Mouse (Mus musculus): ENCODE measurements at regions not wholly inside any gene's neighbourhood (a gene's known extent, or its start where the extent isn't known, plus 50 kb on each side); places are given as distances from the start of the nearest gene placed in this dataset.

GRCm38 (mm10) chr13:69417855-69418478 is 115.6 kb upstream of the Nsun2 start:
- H3K4me3 ChIP-seq (ENCODE audit: insufficient read depth, low read length): no peak overlapping the region
- H3K27ac ChIP-seq (ENCODE audit: insufficient read depth, low read length): no peak overlapping the region
- TF ChIP-seq POLR2A (IDR thresholded peaks at IDR 0.05; ENCODE audit: extremely low read depth, insufficient read depth, low read length) (no peak), CTCF (IDR thresholded peaks at IDR 0.05; ENCODE audit: extremely low read depth, insufficient read depth, low read length) (no peak)
- peaks cover 4% of the 10 kb centered on the region; the same call in 1 of the 2 replicates for H3K4me1 ChIP-seq (ENCODE audit: control insufficient read depth, insufficient read depth, low read length)

- TF ChIP-seq CTCF (IDR thresholded peaks at IDR 0.05; ENCODE audit: extremely low read depth, insufficient read depth, low read length): no peak
- TF ChIP-seq POLR2A (IDR thresholded peaks at IDR 0.05; ENCODE audit: extremely low read depth, insufficient read depth, low read length): no peak
- Histone ChIP-seq H3K4me1 (ENCODE audit: control insufficient read depth, insufficient read depth, low read length) (0 out of 2 replicates have a peak, but pooled peaks cover 2% of the 10 kb centered on the region), H3K4me3 (ENCODE audit: insufficient read depth, low read length) (no peak overlapping the region), H3K27ac (ENCODE audit: insufficient read depth, low read length) (no peak overlapping the region)
Observed at GRCm38 (mm10) chr13:69420166-69420565, 113.4 kb upstream of the Nsun2 start.

GRCm38 (mm10) chr13:69421966-69422365 is 111.6 kb upstream of the Nsun2 start:
- H3K27ac ChIP-seq (ENCODE audit: insufficient read depth, low read length): no peak overlapping the region
- H3K4me1 ChIP-seq (ENCODE audit: control insufficient read depth, insufficient read depth, low read length): no peaks in the 10 kb centered on the region
- no peak for TF ChIP-seq CTCF (IDR thresholded peaks at IDR 0.05; ENCODE audit: extremely low read depth, insufficient read depth, low read length)
- no peak for TF ChIP-seq POLR2A (IDR thresholded peaks at IDR 0.05; ENCODE audit: extremely low read depth, insufficient read depth, low read length)
- H3K4me3 ChIP-seq (ENCODE audit: insufficient read depth, low read length): no peak overlapping the region

- no peak for TF ChIP-seq CTCF (IDR thresholded peaks at IDR 0.05; ENCODE audit: extremely low read depth, insufficient read depth, low read length)
- TF ChIP-seq POLR2A (IDR thresholded peaks at IDR 0.05; ENCODE audit: extremely low read depth, insufficient read depth, low read length): no peak
- Histone ChIP-seq H3K4me1 (ENCODE audit: control insufficient read depth, insufficient read depth, low read length) (no peaks in the 10 kb centered on the region), H3K4me3 (ENCODE audit: insufficient read depth, low read length) (no peak overlapping the region), H3K27ac (ENCODE audit: insufficient read depth, low read length) (no peak overlapping the region)
Observed at GRCm38 (mm10) chr13:69426117-69426516, 107.4 kb upstream of the Nsun2 start.

GRCm38 (mm10) chr13:69429596-69429995 is 104.0 kb upstream of the Nsun2 start:
- Histone ChIP-seq H3K27ac (ENCODE audit: insufficient read depth, low read length) (no peak overlapping the region), H3K4me3 (ENCODE audit: insufficient read depth, low read length) (no peak overlapping the region), H3K4me1 (ENCODE audit: control insufficient read depth, insufficient read depth, low read length) (no peaks in the 10 kb centered on the region)
- TF ChIP-seq CTCF (IDR thresholded peaks at IDR 0.05; ENCODE audit: extremely low read depth, insufficient read depth, low read length): no peak
- TF ChIP-seq POLR2A (IDR thresholded peaks at IDR 0.05; ENCODE audit: extremely low read depth, insufficient read depth, low read length): no peak

- H3K4me3 ChIP-seq (ENCODE audit: insufficient read depth, low read length): no peak overlapping the region
- TF ChIP-seq CTCF (IDR thresholded peaks at IDR 0.05; ENCODE audit: extremely low read depth, insufficient read depth, low read length) (no peak), POLR2A (IDR thresholded peaks at IDR 0.05; ENCODE audit: extremely low read depth, insufficient read depth, low read length) (no peak)
- H3K27ac ChIP-seq (ENCODE audit: insufficient read depth, low read length): no peak overlapping the region
- no peaks in the 10 kb centered on the region for H3K4me1 ChIP-seq (ENCODE audit: control insufficient read depth, insufficient read depth, low read length)
Observed at GRCm38 (mm10) chr13:69433461-69434323, 99.9 kb upstream of the Nsun2 start.

- H3K4me3 ChIP-seq (ENCODE audit: insufficient read depth, low read length): no peak overlapping the region
- no peak overlapping the region for H3K27ac ChIP-seq (ENCODE audit: insufficient read depth, low read length)
- TF ChIP-seq POLR2A (IDR thresholded peaks at IDR 0.05; ENCODE audit: extremely low read depth, insufficient read depth, low read length) (no peak), CTCF (IDR thresholded peaks at IDR 0.05; ENCODE audit: extremely low read depth, insufficient read depth, low read length) (no peak)
- no peaks in the 10 kb centered on the region for H3K4me1 ChIP-seq (ENCODE audit: control insufficient read depth, insufficient read depth, low read length)
Observed at GRCm38 (mm10) chr13:69439486-69439885, 94.1 kb upstream of the Nsun2 start.

- H3K4me3 ChIP-seq (ENCODE audit: insufficient read depth, low read length): no peak overlapping the region
- no peak overlapping the region for H3K27ac ChIP-seq (ENCODE audit: insufficient read depth, low read length)
- H3K4me1 ChIP-seq (ENCODE audit: control insufficient read depth, insufficient read depth, low read length): no peaks in the 10 kb centered on the region
- TF ChIP-seq CTCF (IDR thresholded peaks at IDR 0.05; ENCODE audit: extremely low read depth, insufficient read depth, low read length): no peak
- TF ChIP-seq POLR2A (IDR thresholded peaks at IDR 0.05; ENCODE audit: extremely low read depth, insufficient read depth, low read length): no peak
Observed at GRCm38 (mm10) chr13:69441798-69442197, 91.7 kb upstream of the Nsun2 start.

GRCm38 (mm10) chr13:69445611-69446010 is 87.9 kb upstream of the Nsun2 start:
- no peak overlapping the region for H3K27ac ChIP-seq (ENCODE audit: insufficient read depth, low read length)
- H3K4me3 ChIP-seq (ENCODE audit: insufficient read depth, low read length): no peak overlapping the region
- H3K4me1 ChIP-seq (ENCODE audit: control insufficient read depth, insufficient read depth, low read length): no peaks in the 10 kb centered on the region
- TF ChIP-seq CTCF (IDR thresholded peaks at IDR 0.05; ENCODE audit: extremely low read depth, insufficient read depth, low read length): no peak
- no peak for TF ChIP-seq POLR2A (IDR thresholded peaks at IDR 0.05; ENCODE audit: extremely low read depth, insufficient read depth, low read length)
